Comparison of ENCODE assay signal across 7 mouse cellular contexts in the genomic region with DNA sequence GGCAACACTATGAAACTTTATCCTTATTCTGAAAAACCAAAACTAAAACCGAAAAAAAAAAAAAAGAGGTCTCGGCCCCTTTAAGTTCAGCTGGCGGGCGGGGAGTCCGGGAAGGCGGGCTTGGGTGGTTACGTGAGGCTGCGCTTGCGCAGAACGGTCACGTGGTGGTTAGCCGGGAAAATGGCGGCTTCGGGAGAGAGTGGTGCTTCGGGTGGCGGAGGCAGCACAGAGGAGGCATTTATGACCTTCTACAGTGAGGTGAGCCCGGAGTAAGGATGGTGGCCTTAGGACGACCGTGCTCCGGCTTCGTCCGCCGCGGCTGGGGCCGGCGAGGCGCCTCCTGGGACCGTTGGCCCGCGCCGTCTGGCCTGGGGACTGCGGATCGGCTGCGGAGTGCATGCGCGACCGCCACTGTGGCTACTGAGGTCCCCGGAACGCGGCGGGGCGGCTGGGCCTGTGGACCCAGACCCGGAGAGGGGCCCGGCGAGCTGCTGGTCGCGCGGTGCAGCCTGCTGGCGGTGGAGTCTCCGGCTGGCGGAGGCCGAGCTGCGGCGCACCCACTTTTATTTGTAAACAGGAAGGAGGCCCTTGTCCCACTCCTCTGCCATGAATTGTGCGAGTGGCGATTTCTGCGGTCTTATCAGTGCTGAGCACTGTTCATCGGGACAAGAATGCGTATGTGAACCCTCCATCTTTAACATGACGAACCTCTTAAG. TPM values are rescaled to one million over a fixed set of nuclear protein-coding genes. Genes with fewer than 3 reads are reported as not detected.
DNase-seq lines count a peak whose midpoint lies in the region; ATAC-seq lines count a peak whose summit lies in the region.

A gene (plus strand): TSS at position 145 of the 716 bp plus-strand sequence.

- intact Hi-C loops in left cerebral cortex, postnatal 36 days (cut with DNase I), result no loop called here

- peak within 1 kb of the TSS; percentile 97 for H3K9ac ChIP-seq in intestine, embryonic 16.5 days (ENCODE audit: low read depth, low read length)
- peak within 1 kb of the TSS; percentile 94 for H3K9ac ChIP-seq in midbrain, embryonic 11.5 days (ENCODE audit: low read length)

- peak within 1 kb of the TSS; percentile 69 for H3K4me2 ChIP-seq in intestine, embryonic 16.5 days (ENCODE audit: low read depth, low read length)
- peak within 1 kb of the TSS; percentile 85 for H3K4me2 ChIP-seq in midbrain, embryonic 11.5 days

- no peaks in the 10 kb centered on the region for H3K27me3 ChIP-seq in intestine, embryonic 16.5 days (replicated peaks; ENCODE audit: control insufficient read depth, insufficient read depth, low read length)
- H3K27me3 ChIP-seq in midbrain, embryonic 11.5 days (ENCODE audit: control insufficient read depth, insufficient read depth, low read length), result no peaks in the 10 kb centered on the region

- peaks cover under 1% of the 10 kb centered on the region; the same call in 1 of the 2 replicates for H3K36me3 ChIP-seq in intestine, embryonic 16.5 days (ENCODE audit: control insufficient read depth, insufficient read depth, low read length)
- H3K36me3 ChIP-seq in midbrain, embryonic 11.5 days (ENCODE audit: control insufficient read depth, insufficient read depth, low read length), result peaks cover 1% of the 10 kb centered on the region; the same call in 1 of the 2 replicates

- peaks cover 28% of the 10 kb centered on the region for H3K4me1 ChIP-seq in intestine, embryonic 16.5 days (ENCODE audit: control insufficient read depth, insufficient read depth, low read length)
- peaks cover 24% of the 10 kb centered on the region for H3K4me1 ChIP-seq in midbrain, embryonic 11.5 days (ENCODE audit: control insufficient read depth, insufficient read depth, low read length)

- DNase-seq in adrenal gland, adult 2 months, result peak; percentile 96
- peak; percentile 91 for DNase-seq in embryo, embryonic 11.5 days (ENCODE audit: low read depth, low spot score)
- DNase-seq in gastrocnemius, postnatal 4 days (ENCODE audit: low spot score in 2 of 2), result peak; percentile 92 to 97
- DNase-seq in left cerebral cortex, postnatal 36 days (ENCODE audit: low spot score in 2 of 2), result peak; percentile 92 to 94
- DNase-seq in midbrain, embryonic 11.5 days (ENCODE audit: low spot score, missing footprints), result peak; percentile 99
- peak; percentile 92 for DNase-seq in skeletal muscle tissue, adult 2 months (ENCODE audit: low read depth, low spot score)

- peak within 1 kb of the TSS; percentile 90 for H3K27ac ChIP-seq in intestine, embryonic 16.5 days (ENCODE audit: low read length)
- peak within 1 kb of the TSS; percentile 69 for H3K27ac ChIP-seq in midbrain, embryonic 11.5 days (ENCODE audit: low read depth, low read length)

- peak within 1 kb of the TSS; percentile 99 for H3K4me3 ChIP-seq in intestine, embryonic 16.5 days (ENCODE audit: low read length)
- H3K4me3 ChIP-seq in midbrain, embryonic 11.5 days (ENCODE audit: low read depth, low read length), result peak within 1 kb of the TSS; percentile 99

- no peaks in the 10 kb centered on the region for H3K9me3 ChIP-seq in intestine, embryonic 16.5 days (ENCODE audit: control insufficient read depth, low read length)
- no peaks in the 10 kb centered on the region for H3K9me3 ChIP-seq in midbrain, embryonic 11.5 days (ENCODE audit: control insufficient read depth, low read length)

- under 1% methylated on average over 60 of the region's 60 CpGs for WGBS in intestine, embryonic 16.5 days
- WGBS in midbrain, embryonic 11.5 days, result under 1% methylated on average over 59 of the region's 60 CpGs

- peak; percentile 64 for ATAC-seq in intestine, embryonic 16.5 days
- peak; percentile 86 for ATAC-seq in midbrain, embryonic 11.5 days (ENCODE audit: low FRiP score)

RNA-seq across cellular contexts. Expression of the gene that starts here (rescaled TPM):
- 100 to 1,000 TPM in 1 of 2 experiments, 10 to 100 TPM in 1; 93.2 to 112 TPM for total RNA-seq in adrenal gland, adult 2 months (2021)
- polyA plus RNA-seq in adrenal gland, adult 2 months (2012; rRNA removed), result 8.5 and 11.2 TPM in 2 replicates
- total RNA-seq in gastrocnemius, postnatal 4 days (2021), result 10 to 100 TPM; 71.4 to 79.4 TPM
- polyA plus RNA-seq in intestine, embryonic 16.5 days (2015; fragmentation: Nextera tagmentation; extraction: Ambion mirVana), result 140 and 150 TPM in 2 replicates
- 100 to 1,000 TPM in 1 of 2 experiments, 10 to 100 TPM in 1; 88.6 to 101 TPM for total RNA-seq in left cerebral cortex, postnatal 36 days (2021)
- 228 and 245 TPM in 2 replicates for polyA plus RNA-seq in midbrain, embryonic 11.5 days (2014; fragmentation: Nextera tagmentation; extraction: Ambion mirVana)

Comparison
In these comparisons a context has a peak if more than half of its experiments do, and no peak if none do; other contexts are left out.
1. Peak in every context shown above with its lines: DNase-seq, ATAC-seq, H3K4me3 ChIP-seq and H3K27ac ChIP-seq.
2. RNA of the gene that starts here (polyA plus RNA-seq): 228 to 245 TPM in midbrain, embryonic 11.5 days and 140 to 150 TPM in intestine, embryonic 16.5 days; 8.5 to 11.2 TPM in adrenal gland, adult 2 months; every median in the first group is over 10 times any median in the second.